Mouse (Mus musculus): ENCODE data around the gene Sirt6. TPM values are rescaled to one million over a fixed set of nuclear protein-coding genes. Genes with fewer than 3 reads are reported as not detected.
"Not testable (repeated sequence)": the region's sequence is repeated elsewhere in the genome, so short reads cannot be mapped to it uniquely, and the experiment has no call there.

Gene Sirt6
- polyA plus RNA-seq (2012; ENCODE audit: insufficient read depth, low replicate concordance) = 121 and 174 TPM in 2 replicates

GRCm38 (mm10) chr10:81626994-81627835 is at the start of gene Sirt6:
TSS of gene Sirt6 (minus strand) at chr10:81627797.
- H3K4me1 ChIP-seq = peaks cover 53% of the 10 kb centered on the region
- no peaks in the 10 kb centered on the region for H3K27me3 ChIP-seq (replicated peaks)

GRCm38 (mm10) chr10:81656174-81656573 is 28.6 kb upstream of the Sirt6 start:
- H3K4me3 ChIP-seq (replicated peaks) = no peak overlapping the region
- H3K4me1 ChIP-seq = peaks cover 10% of the 10 kb centered on the region
- peaks cover 71% of the 10 kb centered on the region for H3K36me3 ChIP-seq (replicated peaks; ENCODE audit: low read length)
- no peaks in the 10 kb centered on the region for H3K27me3 ChIP-seq (replicated peaks)
- H3K9me3 ChIP-seq = peaks cover 60% of the 10 kb centered on the region
- TF ChIP-seq FLI1 (IDR thresholded peaks at IDR 0.05; ENCODE audit: low read length) (no peak), GATA1 (IDR thresholded peaks at IDR 0.05; ENCODE audit: borderline replicate concordance, low read length) (no peak)

More at GRCm38 (mm10) chr10:81626994-81627835, at the start of gene Sirt6:
- peak within 1 kb of the TSS; percentile 96 for H3K4me3 ChIP-seq (replicated peaks)
- no peaks in the 10 kb centered on the region for H3K9me3 ChIP-seq
- peaks cover 40% of the 10 kb centered on the region for H3K36me3 ChIP-seq (replicated peaks; ENCODE audit: low read length)
- no peak for TF ChIP-seq GATA1 (IDR thresholded peaks at IDR 0.05; ENCODE audit: borderline replicate concordance, low read length)
- TF ChIP-seq FLI1 (IDR thresholded peaks at IDR 0.05; ENCODE audit: low read length) = peak; percentile 99

- Histone ChIP-seq H3K4me1 (peaks cover 20% of the 10 kb centered on the region), H3K36me3 (replicated peaks; ENCODE audit: low read length) (peaks cover 75% of the 10 kb centered on the region), H3K4me3 (replicated peaks) (no peak overlapping the region), H3K9me3 (peaks cover 56% of the 10 kb centered on the region), H3K27me3 (replicated peaks) (no peaks in the 10 kb centered on the region)
- no peak for TF ChIP-seq GATA1 (IDR thresholded peaks at IDR 0.05; ENCODE audit: borderline replicate concordance, low read length)
- TF ChIP-seq FLI1 (IDR thresholded peaks at IDR 0.05; ENCODE audit: low read length) = no peak
These were observed 27.6 kb upstream of the Sirt6 start for GRCm38 (mm10) chr10:81655178-81655577.

GRCm38 (mm10) chr10:81648803-81649775 is 21.5 kb upstream of the Sirt6 start, which contains the start of gene Gm10778:
TSS of gene Gm10778 (plus strand) at chr10:81649059.
- H3K9me3 ChIP-seq = peaks cover 13% of the 10 kb centered on the region; the same call in 1 of the 2 replicates
- H3K36me3 ChIP-seq (replicated peaks; ENCODE audit: low read length) = peaks cover 47% of the 10 kb centered on the region
- H3K4me3 ChIP-seq (replicated peaks) = peak within 1 kb of the TSS; percentile 90
- H3K27me3 ChIP-seq (replicated peaks) = not testable (repeated sequence)
- peaks cover 49% of the 10 kb centered on the region for H3K4me1 ChIP-seq
- peak; percentile 21; the same call in 1 of the 2 replicates for TF ChIP-seq FLI1 (IDR thresholded peaks at IDR 0.05; ENCODE audit: low read length)

GRCm38 (mm10) chr10:81646015-81646555 is 18.5 kb upstream of the Sirt6 start:
- H3K36me3 ChIP-seq (replicated peaks; ENCODE audit: low read length) = peaks cover 34% of the 10 kb centered on the region
- TF ChIP-seq GATA1 (IDR thresholded peaks at IDR 0.05; ENCODE audit: borderline replicate concordance, low read length) = no peak
- no peak for TF ChIP-seq FLI1 (IDR thresholded peaks at IDR 0.05; ENCODE audit: low read length)
- peaks cover 62% of the 10 kb centered on the region for H3K4me1 ChIP-seq
- H3K9me3 ChIP-seq = no peaks in the 10 kb centered on the region
- H3K4me3 ChIP-seq (replicated peaks) = no peak overlapping the region
- no peaks in the 10 kb centered on the region for H3K27me3 ChIP-seq (replicated peaks)

GRCm38 (mm10) chr10:81645391-81645790 is 17.8 kb upstream of the Sirt6 start:
- no peak overlapping the region for H3K4me3 ChIP-seq (replicated peaks)
- peaks cover 59% of the 10 kb centered on the region for H3K4me1 ChIP-seq
- H3K36me3 ChIP-seq (replicated peaks; ENCODE audit: low read length) = peaks cover 34% of the 10 kb centered on the region
- no peaks in the 10 kb centered on the region for H3K27me3 ChIP-seq (replicated peaks)
- no peaks in the 10 kb centered on the region for H3K9me3 ChIP-seq
- TF ChIP-seq FLI1 (IDR thresholded peaks at IDR 0.05; ENCODE audit: low read length) = no peak
- no peak for TF ChIP-seq GATA1 (IDR thresholded peaks at IDR 0.05; ENCODE audit: borderline replicate concordance, low read length)

GRCm38 (mm10) chr10:81644716-81645115 is 17.1 kb upstream of the Sirt6 start:
- Histone ChIP-seq H3K4me1 (peaks cover 55% of the 10 kb centered on the region), H3K27me3 (replicated peaks) (no peaks in the 10 kb centered on the region), H3K36me3 (replicated peaks; ENCODE audit: low read length) (peaks cover 37% of the 10 kb centered on the region), H3K9me3 (no peaks in the 10 kb centered on the region), H3K4me3 (replicated peaks) (peak overlapping the region; percentile 100)
- TF ChIP-seq FLI1 (IDR thresholded peaks at IDR 0.05; ENCODE audit: low read length) (no peak), GATA1 (IDR thresholded peaks at IDR 0.05; ENCODE audit: borderline replicate concordance, low read length) (no peak)

GRCm38 (mm10) chr10:81644162-81644561 is 16.6 kb upstream of the Sirt6 start:
- no peaks in the 10 kb centered on the region for H3K27me3 ChIP-seq (replicated peaks)
- H3K36me3 ChIP-seq (replicated peaks; ENCODE audit: low read length) = peaks cover 42% of the 10 kb centered on the region
- no peak for TF ChIP-seq GATA1 (IDR thresholded peaks at IDR 0.05; ENCODE audit: borderline replicate concordance, low read length)
- TF ChIP-seq FLI1 (IDR thresholded peaks at IDR 0.05; ENCODE audit: low read length) = no peak
- no peaks in the 10 kb centered on the region for H3K9me3 ChIP-seq
- peaks cover 55% of the 10 kb centered on the region for H3K4me1 ChIP-seq
- H3K4me3 ChIP-seq (replicated peaks) = peak overlapping the region; percentile 100

GRCm38 (mm10) chr10:81643449-81644055 is 16.0 kb upstream of the Sirt6 start:
- Histone ChIP-seq H3K4me1 (peaks cover 54% of the 10 kb centered on the region), H3K27me3 (replicated peaks) (no peaks in the 10 kb centered on the region), H3K9me3 (no peaks in the 10 kb centered on the region), H3K4me3 (replicated peaks) (peak overlapping the region; percentile 100), H3K36me3 (replicated peaks; ENCODE audit: low read length) (peaks cover 46% of the 10 kb centered on the region)
- TF ChIP-seq FLI1 (IDR thresholded peaks at IDR 0.05; ENCODE audit: low read length) = no peak
- no peak for TF ChIP-seq GATA1 (IDR thresholded peaks at IDR 0.05; ENCODE audit: borderline replicate concordance, low read length)
